Mouse (Mus musculus): ENCODE data around the gene Cers2. TPM values are rescaled to one million over a fixed set of nuclear protein-coding genes. Genes with fewer than 3 reads are reported as not detected.
A peak's percentile ranks its signal among the peaks of the same experiment; 100 is the strongest.
"Not testable (repeated sequence)": the region's sequence is repeated elsewhere in the genome, so short reads cannot be mapped to it uniquely, and the experiment has no call there.

Cers2 gene
- polyA plus RNA-seq, 1 experiment from 2014 or later, result 101 TPM

- Histone ChIP-seq H3K4me2 (peak overlapping the region; percentile 50), H3K4me3 (peak overlapping the region; percentile 45), H3K36me3 (peaks cover 21% of the 10 kb centered on the region)
- not testable (repeated sequence) for H3K27me3 ChIP-seq; ATAC-seq (ENCODE audit: low FRiP score, low read depth); H3K27ac ChIP-seq (replicated peaks); H3K9ac ChIP-seq; H3K9me3 ChIP-seq; H3K4me1 ChIP-seq (replicated peaks)
- 25% methylated on average over 10 of the region's 19 CpGs for WGBS
These were observed 41.4 kb downstream of the Cers2 start for GRCm38 (mm10) chr3:95355911-95356544.

GRCm38 (mm10) chr3:95356701-95357449 is 42.3 kb downstream of the Cers2 start, which contains the start of gene Setdb1:
Gene Setdb1, minus strand, starts transcription at chr3:95357202.
- H3K27ac ChIP-seq (replicated peaks), result peak within 1 kb of the TSS; percentile 62; the same call in 1 of the 2 replicates
- H3K4me1 ChIP-seq (replicated peaks), result not testable (repeated sequence)

GRCm38 (mm10) chr3:95357746-95358145 is 43.2 kb downstream of the Cers2 start:
- no peak overlapping the region for H3K4me2 ChIP-seq
- 98% methylated on average over 2 of the region's 2 CpGs for WGBS

More at GRCm38 (mm10) chr3:95356701-95357449, 42.3 kb downstream of the Cers2 start, which contains the start of gene Setdb1:
- not testable (repeated sequence) for H3K9me3 ChIP-seq, H3K27me3 ChIP-seq
- Histone ChIP-seq H3K4me3 (peak within 1 kb of the TSS; percentile 45), H3K4me2 (peak within 1 kb of the TSS; percentile 50), H3K36me3 (peaks cover 17% of the 10 kb centered on the region), H3K9ac (peak within 1 kb of the TSS; percentile 47)
- ATAC-seq (ENCODE audit: low FRiP score, low read depth), result peak; percentile 96
- under 1% methylated on average over 29 of the region's 57 CpGs for WGBS

DNA sequence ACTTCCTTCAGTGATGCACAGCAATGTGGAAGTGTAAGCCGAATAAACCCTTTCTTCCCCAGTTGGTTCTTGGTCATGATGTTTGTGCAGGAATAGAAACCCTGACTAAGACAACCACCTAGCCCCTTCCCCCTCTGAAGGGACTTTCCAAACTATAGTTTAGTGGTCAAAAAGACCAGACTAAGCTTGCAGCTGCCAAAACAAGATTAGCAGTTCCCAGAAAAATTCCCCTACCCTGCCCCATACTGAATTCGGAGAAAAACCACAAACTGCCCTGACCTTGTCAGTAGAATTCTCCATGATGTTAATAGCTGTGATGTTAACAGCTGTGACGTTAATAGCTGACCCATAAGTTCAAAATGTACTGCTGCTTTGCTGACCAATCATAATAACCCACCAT is 45.7 kb downstream of the Cers2 start:
- not testable (repeated sequence) for H3K9me3 ChIP-seq; H3K36me3 ChIP-seq; H3K27me3 ChIP-seq; H3K4me2 ChIP-seq; H3K4me1 ChIP-seq (replicated peaks); H3K4me3 ChIP-seq; H3K9ac ChIP-seq; H3K27ac ChIP-seq (replicated peaks); ATAC-seq (ENCODE audit: low FRiP score, low read depth)
- 89% methylated on average over 3 of the region's 3 CpGs for WGBS

More at GRCm38 (mm10) chr3:95357746-95358145, 43.2 kb downstream of the Cers2 start:
- Histone ChIP-seq H3K4me1 (replicated peaks) (peaks cover 6% of the 10 kb centered on the region), H3K9me3 (no peaks in the 10 kb centered on the region), H3K27ac (replicated peaks) (no peak overlapping the region), H3K9ac (no peak overlapping the region), H3K36me3 (peaks cover 12% of the 10 kb centered on the region), H3K27me3 (no peaks in the 10 kb centered on the region), H3K4me3 (no peak overlapping the region)
- no peak for ATAC-seq (ENCODE audit: low FRiP score, low read depth)

- Histone ChIP-seq H3K9me3 (no peaks in the 10 kb centered on the region), H3K4me3 (no peak overlapping the region), H3K4me1 (replicated peaks) (no peaks in the 10 kb centered on the region), H3K27me3 (no peaks in the 10 kb centered on the region), H3K4me2 (no peak overlapping the region), H3K27ac (replicated peaks) (no peak overlapping the region), H3K36me3 (no peaks in the 10 kb centered on the region), H3K9ac (no peak overlapping the region)
- ATAC-seq (ENCODE audit: low FRiP score, low read depth), result no peak
These were observed 55.5 kb downstream of the Cers2 start for GRCm38 (mm10) chr3:95370101-95370500.

Other genes with a start within 250 kb of the Cers2 start
- 15.2 and 15.8 TPM in 2 replicates for gene Pip5k1a, start 207.9 kb upstream of the Cers2 start, polyA plus RNA-seq (2015; fragmentation: Nextera tagmentation; extraction: Ambion mirVana)
- gene Vps72, start 203.8 kb upstream of the Cers2 start, polyA plus RNA-seq (2015; fragmentation: Nextera tagmentation; extraction: Ambion mirVana), result 167 and 176 TPM in 2 replicates
- gene Tmod4, start 190.3 kb upstream of the Cers2 start, polyA plus RNA-seq (2015; fragmentation: Nextera tagmentation; extraction: Ambion mirVana), result 1.7 and 1.8 TPM in 2 replicates
- gene Scnm1, start 180.8 kb upstream of the Cers2 start, polyA plus RNA-seq (2015; fragmentation: Nextera tagmentation; extraction: Ambion mirVana), result 84.0 and 88.6 TPM in 2 replicates
- gene Lysmd1, start 180.7 kb upstream of the Cers2 start, polyA plus RNA-seq (2015; fragmentation: Nextera tagmentation; extraction: Ambion mirVana), result 42.7 and 45.0 TPM in 2 replicates
- 3.9 and 4.2 TPM in 2 replicates for gene Tnfaip8l2, start 172.4 kb upstream of the Cers2 start, polyA plus RNA-seq (2015; fragmentation: Nextera tagmentation; extraction: Ambion mirVana)
- gene Sema6c, start 154.3 kb upstream of the Cers2 start, polyA plus RNA-seq (2015; fragmentation: Nextera tagmentation; extraction: Ambion mirVana), result 33.0 and 34.7 TPM in 2 replicates
- gene Gabpb2, start 96.9 kb upstream of the Cers2 start, polyA plus RNA-seq (2015; fragmentation: Nextera tagmentation; extraction: Ambion mirVana), result 3.4 and 3.6 TPM in 2 replicates
- 57.1 and 59.3 TPM in 2 replicates for gene Cdc42se1, start 86.1 kb upstream of the Cers2 start, polyA plus RNA-seq (2015; fragmentation: Nextera tagmentation; extraction: Ambion mirVana)
- gene Mllt11, start 82.6 kb upstream of the Cers2 start, polyA plus RNA-seq (2015; fragmentation: Nextera tagmentation; extraction: Ambion mirVana), result 323 and 341 TPM in 2 replicates
- 0.13 and 0.19 TPM in 2 replicates for gene Gm128, start 73.2 kb upstream of the Cers2 start, polyA plus RNA-seq (2015; fragmentation: Nextera tagmentation; extraction: Ambion mirVana)
- gene Bnipl, start 63.6 kb upstream of the Cers2 start, polyA plus RNA-seq (2015; fragmentation: Nextera tagmentation; extraction: Ambion mirVana), result 0.29 TPM in 1 of 2 replicates, not detected in the other
- 34.5 and 36.6 TPM in 2 replicates for gene Mindy1, start 33.4 kb upstream of the Cers2 start, polyA plus RNA-seq (2015; fragmentation: Nextera tagmentation; extraction: Ambion mirVana)
- gene Prune1, start 32.7 kb upstream of the Cers2 start, polyA plus RNA-seq (2015; fragmentation: Nextera tagmentation; extraction: Ambion mirVana), result 66.5 and 69.9 TPM in 2 replicates
- gene Anxa9, start 7.6 kb upstream of the Cers2 start, polyA plus RNA-seq (2015; fragmentation: Nextera tagmentation; extraction: Ambion mirVana), result 0.47 and 0.72 TPM in 2 replicates
- 39.3 and 42.7 TPM in 2 replicates for gene Setdb1, start 42.4 kb downstream of the Cers2 start, polyA plus RNA-seq (2015; fragmentation: Nextera tagmentation; extraction: Ambion mirVana)
- not detected in 2 replicates for gene 4930558C23Rik, start 88.0 kb downstream of the Cers2 start, polyA plus RNA-seq (2015; fragmentation: Nextera tagmentation; extraction: Ambion mirVana)
- gene Arnt, start 119.6 kb downstream of the Cers2 start, polyA plus RNA-seq (2015; fragmentation: Nextera tagmentation; extraction: Ambion mirVana), result 15.8 and 17.5 TPM in 2 replicates
- 7.9 and 8.8 TPM in 2 replicates for gene Ctsk, start 184.5 kb downstream of the Cers2 start, polyA plus RNA-seq (2015; fragmentation: Nextera tagmentation; extraction: Ambion mirVana)
- 14.3 and 19.3 TPM in 2 replicates for gene Ctss, start 212.0 kb downstream of the Cers2 start, polyA plus RNA-seq (2015; fragmentation: Nextera tagmentation; extraction: Ambion mirVana)
- not detected in 2 replicates for gene Hormad1, start 244.9 kb downstream of the Cers2 start, polyA plus RNA-seq (2015; fragmentation: Nextera tagmentation; extraction: Ambion mirVana)

All from hindbrain, embryonic 15.5 days (tissue).